Mouse (Mus musculus) cerebellum, adult 2 months (tissue): ENCODE measurements around the gene Atp23. TPM values are rescaled to one million over a fixed set of nuclear protein-coding genes. Genes with fewer than 3 reads are reported as not detected.
A peak's percentile ranks its signal among the peaks of the same experiment; 100 is the strongest.

Experiments used
- DNase-seq, 2 experiments: peaks; one replicate each; pipeline ENCODE4 v3.0.0; 2021
- H3K27ac ChIP-seq: fragments of 200-500 bp; 2 replicates; pipeline ENCODE4 v1.5.1; 2012; ENCODE audit warnings: low read length, control low read depth, inconsistent platforms; ENCODE audit not compliant: insufficient read depth
- H3K27me3 ChIP-seq: fragments of 200-500 bp; 2 replicates; pipeline ENCODE4 v1.6.1; 2012; ENCODE audit warnings: inconsistent platforms, mild to moderate bottlenecking, low read length, moderate library complexity; ENCODE audit not compliant: control insufficient read depth, insufficient read depth
- H3K4me1 ChIP-seq: fragments of 200-500 bp; 2 replicates; pipeline ENCODE4 v1.6.1; 2011; ENCODE audit warnings: low read length; ENCODE audit not compliant: control insufficient read depth, insufficient read depth
- H3K4me3 ChIP-seq: fragments of 200-500 bp; replicated peaks from 2 replicates; pipeline ENCODE3; 2011; ENCODE audit warnings: mild to moderate bottlenecking, low read depth, low read length, control low read depth; ENCODE audit not compliant: insufficient read depth
- CTCF ChIP-seq: fragments of 200-500 bp; IDR thresholded peaks from 2 replicates; pipeline ENCODE4 v1.5.1; 2011; ENCODE audit warnings: low read depth, mild to moderate bottlenecking, control low read depth, low read length, moderate library complexity, borderline replicate concordance; ENCODE audit not compliant: insufficient read depth
- POLR2A ChIP-seq: fragments of 200-500 bp; IDR thresholded peaks from 2 replicates; pipeline ENCODE4 v1.6.1; 2011; ENCODE audit warnings: low read length, control low read depth, borderline replicate concordance; ENCODE audit not compliant: insufficient read depth
- WGBS: fragments of 180-500 bp; shearing (Covaris S2); methylation state at CpG from one replicate; pipeline ENCODE4 v1.1.7; 2018; 5-methylcytosine and 5-hydroxymethylcytosine counted together
- polyA plus RNA-seq: library from polyadenylated mRNA; depleted of rRNA; stranded (reverse); fragments of >200 nt; gene quantifications from 2 replicates; pipeline ENCODE4 v1.2.3, GENCODE M21; 2012

Gene Atp23
- polyA plus RNA-seq, 1 experiment: 10.4 TPM

GRCm38 (mm10) chr10:126927101-126927961 lies 26.2 kb upstream of the Atp23 start:
- WGBS: 5% methylated on average over 11 of the region's 11 CpGs
- peak; percentile 61 to 68 for DNase-seq
- Histone ChIP-seq H3K27me3 (no peaks in the 10 kb centered on the region), H3K4me1 (peaks cover 41% of the 10 kb centered on the region), H3K4me3 (peak overlapping the region; percentile 56), H3K27ac (peak overlapping the region; percentile 100)
- no peak for TF ChIP-seq CTCF

- TF ChIP-seq POLR2A (no peak), CTCF (no peak)
- Histone ChIP-seq H3K4me1 (peaks cover 44% of the 10 kb centered on the region), H3K27ac (peak overlapping the region; percentile 53), H3K4me3 (no peak overlapping the region), H3K27me3 (no peaks in the 10 kb centered on the region)
- peak; percentile 40 to 62 for DNase-seq
Measured at GRCm38 (mm10) chr10:126925391-126925790, 24.2 kb upstream of the Atp23 start.

GRCm38 (mm10) chr10:126924087-126924486 lies 22.9 kb upstream of the Atp23 start:
- no peaks in the 10 kb centered on the region for H3K27me3 ChIP-seq
- H3K27ac ChIP-seq: peak overlapping the region; percentile 53
- TF ChIP-seq CTCF (no peak), POLR2A (no peak)
- WGBS: 14% methylated on average over 3 of the region's 3 CpGs
- peaks cover 35% of the 10 kb centered on the region for H3K4me1 ChIP-seq
- no peak overlapping the region for H3K4me3 ChIP-seq
- DNase-seq: peak; percentile 75 to 81

GRCm38 (mm10) chr10:126920220-126920619 lies 19.1 kb upstream of the Atp23 start:
- H3K4me3 ChIP-seq: no peak overlapping the region
- H3K4me1 ChIP-seq: peaks cover 10% of the 10 kb centered on the region; the same call in 1 of the 2 replicates
- H3K27ac ChIP-seq: no peak overlapping the region
- no peak for TF ChIP-seq CTCF
- TF ChIP-seq POLR2A: no peak
- 100% methylated on average over 3 of the region's 3 CpGs for WGBS
- no peaks in the 10 kb centered on the region for H3K27me3 ChIP-seq
- DNase-seq: no peak

GRCm38 (mm10) chr10:126919067-126919466 lies 17.9 kb upstream of the Atp23 start:
- Histone ChIP-seq H3K27me3 (no peaks in the 10 kb centered on the region), H3K4me3 (no peak overlapping the region), H3K4me1 (peaks cover 6% of the 10 kb centered on the region; the same call in 1 of the 2 replicates), H3K27ac (no peak overlapping the region)
- TF ChIP-seq CTCF (peak; percentile 100), POLR2A (no peak)
- WGBS: under 1% methylated on average over 9 of the region's 9 CpGs
- peak; percentile 88 to 97 for DNase-seq

GRCm38 (mm10) chr10:126914288-126914687 lies 13.1 kb upstream of the Atp23 start:
- Histone ChIP-seq H3K27me3 (no peaks in the 10 kb centered on the region), H3K4me3 (no peak overlapping the region), H3K27ac (no peak overlapping the region), H3K4me1 (no peaks in the 10 kb centered on the region)
- TF ChIP-seq CTCF: no peak
- no peak for TF ChIP-seq POLR2A
- 94% methylated on average over 5 of the region's 5 CpGs for WGBS
- no peak for DNase-seq

- no peak for DNase-seq
- 94% methylated on average over 1 of the region's 1 CpGs for WGBS
- Histone ChIP-seq H3K4me3 (no peak overlapping the region), H3K27ac (no peak overlapping the region), H3K27me3 (no peaks in the 10 kb centered on the region), H3K4me1 (no peaks in the 10 kb centered on the region)
- TF ChIP-seq CTCF (no peak), POLR2A (no peak)
Measured at GRCm38 (mm10) chr10:126911479-126911878, 10.3 kb upstream of the Atp23 start.

GRCm38 (mm10) chr10:126906811-126907210 lies 5.7 kb upstream of the Atp23 start:
- Histone ChIP-seq H3K4me1 (no peaks in the 10 kb centered on the region), H3K27ac (no peak overlapping the region), H3K27me3 (no peaks in the 10 kb centered on the region), H3K4me3 (no peak overlapping the region)
- TF ChIP-seq POLR2A (no peak), CTCF (no peak)
- WGBS: 87% methylated on average over 5 of the region's 5 CpGs
- no peak for DNase-seq
